Mouse (Mus musculus): ENCODE data around the gene Uhrf1bp1. TPM values are rescaled to one million over a fixed set of nuclear protein-coding genes. Genes with fewer than 3 reads are reported as not detected.
A peak's percentile ranks its signal among the peaks of the same experiment; 100 is the strongest.
"Not testable (repeated sequence)": the region's sequence is repeated elsewhere in the genome, so short reads cannot be mapped to it uniquely, and the experiment has no call there.

The Uhrf1bp1 gene
- polyA plus RNA-seq, 1 experiment from 2014 or later: 6.4 TPM

DNA sequence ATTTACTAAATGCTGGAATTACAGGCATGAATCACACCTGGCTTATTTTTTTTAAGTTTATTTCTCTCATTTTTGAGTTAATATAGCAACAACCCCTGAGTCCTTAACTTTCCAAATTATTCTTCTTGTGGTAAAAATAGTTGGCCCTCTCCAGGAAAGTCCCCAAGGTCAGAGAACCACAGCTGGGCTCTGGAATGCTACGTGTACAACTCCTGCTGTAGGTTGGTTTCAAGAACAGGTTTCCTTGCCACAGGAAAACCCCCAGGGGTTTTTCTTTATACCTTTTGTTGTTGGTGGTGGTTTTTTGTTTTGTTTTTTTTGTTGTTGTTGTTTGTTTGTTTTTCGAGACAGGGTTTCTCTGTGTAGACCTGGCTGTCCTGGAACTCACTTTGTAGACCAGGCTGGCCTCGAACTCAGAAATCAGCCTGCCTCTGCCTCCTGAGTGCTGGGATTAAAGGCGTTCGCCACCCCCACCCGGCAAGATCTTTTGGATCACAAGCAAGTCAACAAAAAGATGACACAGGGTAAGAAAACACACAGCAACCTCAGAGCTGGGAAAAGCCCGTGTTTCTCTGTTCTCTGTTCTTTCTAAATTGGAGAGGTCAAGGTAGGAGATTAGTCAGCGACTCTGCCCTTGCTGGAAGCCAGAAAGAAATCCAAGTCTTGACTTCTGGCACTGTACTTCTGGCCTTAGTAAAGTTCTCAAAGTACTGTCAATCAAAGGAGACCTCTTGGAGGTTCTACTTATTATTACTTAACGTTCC is 32.9 kb upstream of the Uhrf1bp1 start:
- 80% methylated on average over 9 of the region's 9 CpGs for WGBS
- no peak overlapping the region for H3K27ac ChIP-seq (replicated peaks)
- ATAC-seq (ENCODE audit: low FRiP score, low read depth): no peak
- no peaks in the 10 kb centered on the region for H3K36me3 ChIP-seq
- no peaks in the 10 kb centered on the region for H3K27me3 ChIP-seq
- no peak overlapping the region for H3K4me3 ChIP-seq
- H3K4me2 ChIP-seq: no peak overlapping the region
- H3K9ac ChIP-seq: no peak overlapping the region
- peaks cover 28% of the 10 kb centered on the region for H3K4me1 ChIP-seq (replicated peaks)
- H3K9me3 ChIP-seq: no peaks in the 10 kb centered on the region

DNA sequence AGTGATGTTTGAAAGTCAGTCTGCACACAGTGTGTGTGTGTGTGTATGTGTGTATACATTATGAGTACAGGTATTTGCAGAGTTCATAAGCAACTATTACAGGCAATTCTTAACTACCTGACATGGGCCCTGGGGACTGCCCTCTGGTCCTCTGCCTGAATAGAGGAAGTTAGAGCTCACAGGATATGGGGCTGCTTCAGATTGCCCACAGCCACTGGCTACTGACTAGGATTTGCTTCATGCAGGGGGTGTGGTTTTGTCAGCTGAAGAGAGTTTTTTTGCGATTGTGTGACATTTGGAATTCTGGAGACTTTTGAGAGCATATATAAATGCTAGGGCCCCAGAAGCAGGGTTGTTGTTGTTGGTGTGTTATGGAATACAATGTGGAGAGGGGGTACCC is 31.3 kb upstream of the Uhrf1bp1 start:
- 77% methylated on average over 1 of the region's 1 CpGs for WGBS
- no peaks in the 10 kb centered on the region for H3K36me3 ChIP-seq
- H3K4me1 ChIP-seq (replicated peaks): peaks cover 12% of the 10 kb centered on the region
- no peaks in the 10 kb centered on the region for H3K27me3 ChIP-seq
- no peak for ATAC-seq (ENCODE audit: low FRiP score, low read depth)
- H3K9me3 ChIP-seq: no peaks in the 10 kb centered on the region
- H3K4me2 ChIP-seq: no peak overlapping the region
- H3K27ac ChIP-seq (replicated peaks): no peak overlapping the region
- no peak overlapping the region for H3K9ac ChIP-seq
- H3K4me3 ChIP-seq: no peak overlapping the region

DNA sequence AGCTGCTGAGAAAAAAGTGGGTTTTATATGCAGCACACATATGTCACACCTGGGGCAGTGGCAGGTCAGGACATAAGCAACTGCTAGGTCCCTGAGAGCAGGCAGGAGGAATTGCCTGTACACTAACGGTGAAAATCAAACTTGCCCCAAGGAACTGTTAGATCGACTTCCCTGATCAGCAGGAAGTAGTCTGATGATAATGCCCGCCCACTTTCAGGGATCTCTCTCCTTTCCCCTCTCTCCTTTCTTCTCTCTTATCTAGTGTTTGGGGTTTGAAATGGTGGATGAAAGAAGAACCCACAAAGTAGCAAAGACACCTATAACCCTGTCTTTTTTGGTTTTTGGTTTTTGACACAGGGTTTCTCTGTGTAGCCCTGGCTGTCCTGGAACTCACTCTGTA is 30.7 kb upstream of the Uhrf1bp1 start:
- H3K36me3 ChIP-seq: no peaks in the 10 kb centered on the region
- H3K4me3 ChIP-seq: peak overlapping the region; percentile 19; the same call in 1 of the 2 replicates
- H3K4me1 ChIP-seq (replicated peaks): peaks cover 12% of the 10 kb centered on the region
- H3K27me3 ChIP-seq: no peaks in the 10 kb centered on the region
- H3K27ac ChIP-seq (replicated peaks): no peak overlapping the region
- WGBS: 44% methylated on average over 3 of the region's 3 CpGs
- H3K4me2 ChIP-seq: peak overlapping the region; percentile 51
- ATAC-seq (ENCODE audit: low FRiP score, low read depth): no peak
- no peak overlapping the region for H3K9ac ChIP-seq
- H3K9me3 ChIP-seq: no peaks in the 10 kb centered on the region

DNA sequence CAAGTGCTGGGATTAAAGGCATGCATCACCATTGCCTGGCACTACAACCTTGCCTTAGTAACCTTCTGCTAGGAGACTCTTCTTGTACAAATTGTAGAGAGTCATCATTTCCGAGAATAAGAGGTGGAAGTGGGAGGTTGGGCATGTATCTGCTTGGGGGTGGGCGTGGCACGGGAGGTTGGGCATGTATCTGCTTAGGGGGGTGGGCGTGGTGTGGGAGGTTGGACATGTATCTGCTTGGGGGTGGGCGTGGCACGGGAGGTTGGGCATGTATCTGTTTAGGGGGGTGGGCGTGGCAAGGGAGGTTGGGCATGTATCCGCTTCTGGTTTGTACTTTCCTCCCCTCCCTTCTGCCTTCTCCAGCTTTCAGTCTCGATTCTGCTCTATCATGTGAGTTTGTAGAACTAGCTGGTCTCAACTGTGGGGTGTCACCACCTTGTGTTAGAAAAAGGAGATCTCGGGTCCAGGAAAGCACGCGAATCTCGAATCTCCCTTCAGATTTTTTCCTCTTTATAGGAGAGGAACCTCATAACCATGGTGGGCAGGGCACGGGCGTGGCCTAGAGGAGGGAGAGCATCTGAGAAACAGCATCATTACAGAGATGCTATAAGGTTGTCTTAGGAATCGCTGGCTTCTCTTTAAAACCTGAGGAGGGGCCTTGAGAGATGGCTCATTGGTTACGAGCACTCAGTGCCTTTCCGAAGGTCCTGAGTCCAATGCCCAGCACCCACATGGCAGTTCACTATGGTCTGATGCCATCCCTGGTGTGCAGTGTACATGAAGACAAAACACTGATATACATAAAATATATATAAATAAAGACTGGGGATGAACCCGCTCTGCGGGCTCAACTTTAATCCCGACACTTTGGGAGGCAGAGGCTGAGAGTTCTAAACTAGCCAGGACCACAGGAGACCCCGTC is 30.0 kb upstream of the Uhrf1bp1 start:
- peak overlapping the region; percentile 7 for H3K27ac ChIP-seq (replicated peaks)
- no peaks in the 10 kb centered on the region for H3K27me3 ChIP-seq
- 0 out of 2 replicates have a peak, but pooled peaks have one; percentile 35 for ATAC-seq (ENCODE audit: low FRiP score, low read depth)

DNA sequence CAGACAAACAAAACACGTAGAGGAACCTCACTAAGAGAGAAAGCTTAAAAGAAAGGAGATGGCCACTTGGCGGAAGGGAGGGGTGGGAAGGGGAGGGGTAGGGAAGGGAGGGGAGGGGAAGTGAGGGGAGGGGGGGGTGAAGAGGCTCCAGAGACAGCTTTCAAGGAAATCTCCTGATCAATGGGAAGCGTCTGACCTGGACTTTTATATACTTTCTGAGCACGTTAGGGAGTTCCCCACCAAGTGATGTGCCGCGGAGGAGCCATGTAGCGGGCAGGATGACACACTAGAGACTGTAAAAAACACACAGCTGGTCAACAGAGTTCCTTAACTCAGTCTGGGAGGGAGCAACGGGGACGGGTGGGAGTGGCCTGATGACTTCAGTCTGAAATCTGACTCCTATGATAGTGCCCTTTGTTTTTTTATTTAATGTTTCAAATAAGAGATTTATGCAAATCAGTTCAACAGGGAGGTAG is 29.3 kb upstream of the Uhrf1bp1 start:
- Histone ChIP-seq H3K4me3 (peak overlapping the region; percentile 19; the same call in 1 of the 2 replicates), H3K27ac (replicated peaks) (no peak overlapping the region), H3K4me1 (replicated peaks) (0 out of 2 replicates have a peak, but pooled peaks cover 7% of the 10 kb centered on the region), H3K27me3 (no peaks in the 10 kb centered on the region), H3K4me2 (peak overlapping the region; percentile 51), H3K9me3 (no peaks in the 10 kb centered on the region), H3K36me3 (no peaks in the 10 kb centered on the region), H3K9ac (no peak overlapping the region)
- under 1% methylated on average over 8 of the region's 9 CpGs for WGBS
- no peak for ATAC-seq (ENCODE audit: low FRiP score, low read depth)

More for the DNA sequence above, 30.0 kb upstream of the Uhrf1bp1 start:
- H3K4me1 ChIP-seq (replicated peaks): peaks cover 9% of the 10 kb centered on the region
- H3K4me3 ChIP-seq: peak overlapping the region; percentile 19
- no peaks in the 10 kb centered on the region for H3K36me3 ChIP-seq
- no peaks in the 10 kb centered on the region for H3K9me3 ChIP-seq
- 5% methylated on average over 22 of the region's 22 CpGs for WGBS
- H3K9ac ChIP-seq: peak overlapping the region; percentile 4; the same call in 1 of the 2 replicates
- H3K4me2 ChIP-seq: peak overlapping the region; percentile 51

- Histone ChIP-seq H3K9me3 (no peaks in the 10 kb centered on the region), H3K4me2 (peak overlapping the region; percentile 51; the same call in 1 of the 2 replicates)
- 10% methylated on average over 6 of the region's 6 CpGs for WGBS
Measured at GRCm38 (mm10) chr17:27827511-27827910, 28.7 kb upstream of the Uhrf1bp1 start.

DNA sequence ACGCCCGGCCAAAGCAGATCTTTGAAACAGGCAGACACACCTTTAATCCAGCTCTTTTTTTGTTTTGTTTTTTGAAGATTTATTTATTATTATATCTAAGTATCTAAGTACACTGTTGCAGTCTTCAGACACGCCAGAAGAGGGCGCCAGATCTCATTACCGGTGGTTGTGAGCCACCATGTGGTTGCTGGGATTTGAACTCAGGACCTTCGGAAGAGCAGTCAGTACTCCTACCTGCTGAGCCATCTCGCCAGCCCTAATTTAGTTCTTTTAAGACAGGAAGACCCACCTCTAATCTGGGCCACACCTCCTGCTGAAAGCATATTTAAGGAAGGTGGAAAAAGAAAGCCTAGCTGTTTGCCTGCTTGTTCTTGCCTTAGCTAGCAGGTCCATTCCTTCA is 25.8 kb upstream of the Uhrf1bp1 start:
- Histone ChIP-seq H3K4me1 (replicated peaks) (0 out of 2 replicates have a peak, but pooled peaks cover 7% of the 10 kb centered on the region), H3K27ac (replicated peaks) (no peak overlapping the region), H3K4me2 (no peak overlapping the region), H3K36me3 (no peaks in the 10 kb centered on the region), H3K4me3 (no peak overlapping the region), H3K9ac (no peak overlapping the region), H3K27me3 (0 out of 2 replicates have a peak, but pooled peaks cover 7% of the 10 kb centered on the region), H3K9me3 (no peaks in the 10 kb centered on the region)
- no peak for ATAC-seq (ENCODE audit: low FRiP score, low read depth)
- 44% methylated on average over 7 of the region's 7 CpGs for WGBS

More at GRCm38 (mm10) chr17:27827511-27827910, 28.7 kb upstream of the Uhrf1bp1 start:
- Histone ChIP-seq H3K4me3 (no peak overlapping the region), H3K36me3 (no peaks in the 10 kb centered on the region), H3K4me1 (replicated peaks) (0 out of 2 replicates have a peak, but pooled peaks cover 7% of the 10 kb centered on the region), H3K9ac (no peak overlapping the region), H3K27ac (replicated peaks) (no peak overlapping the region), H3K27me3 (no peaks in the 10 kb centered on the region)
- ATAC-seq (ENCODE audit: low FRiP score, low read depth): no peak

DNA sequence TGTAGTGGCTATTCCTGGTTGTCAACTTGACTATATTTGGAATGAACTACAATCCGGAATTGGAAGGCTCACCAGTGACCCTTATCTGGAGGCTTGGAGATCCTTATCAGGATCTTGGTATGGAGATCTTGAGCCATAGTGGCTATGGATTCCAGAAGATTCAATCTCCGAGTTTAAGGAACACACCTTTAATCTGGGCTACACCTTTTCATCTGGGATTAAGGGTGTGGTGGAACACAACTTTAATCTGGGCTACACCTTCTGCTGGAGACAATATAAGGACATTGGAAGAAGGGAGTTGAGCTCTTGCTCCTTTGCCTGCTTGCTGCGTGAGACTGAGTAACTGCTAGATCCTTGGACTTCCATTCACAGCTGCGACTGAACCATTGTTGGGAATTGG is 18.4 kb upstream of the Uhrf1bp1 start, which contains the start of gene Snrpc:
Snrpc (plus strand) TSS at position 301 of the 400 bp plus-strand sequence.
- Histone ChIP-seq H3K27ac (replicated peaks) (peak within 1 kb of the TSS; percentile 74; the same call in 1 of the 2 replicates), H3K27me3 (peaks cover 17% of the 10 kb centered on the region; the same call in 1 of the 2 replicates), H3K9ac (0 out of 2 replicates have a peak within 1 kb of the TSS, but pooled peaks have one; percentile 52), H3K4me1 (replicated peaks) (peaks cover 10% of the 10 kb centered on the region), H3K4me2 (peak within 1 kb of the TSS; percentile 65; the same call in 1 of the 2 replicates)
- H3K9me3 ChIP-seq; H3K36me3 ChIP-seq; ATAC-seq (ENCODE audit: low FRiP score, low read depth); H3K4me3 ChIP-seq: not testable (repeated sequence)
- WGBS: 76% methylated on average over 4 of the region's 4 CpGs

- WGBS: 2% methylated on average over 35 of the region's 35 CpGs
Measured at GRCm38 (mm10) chr17:27839469-27840252, 16.6 kb upstream of the Uhrf1bp1 start.

DNA sequence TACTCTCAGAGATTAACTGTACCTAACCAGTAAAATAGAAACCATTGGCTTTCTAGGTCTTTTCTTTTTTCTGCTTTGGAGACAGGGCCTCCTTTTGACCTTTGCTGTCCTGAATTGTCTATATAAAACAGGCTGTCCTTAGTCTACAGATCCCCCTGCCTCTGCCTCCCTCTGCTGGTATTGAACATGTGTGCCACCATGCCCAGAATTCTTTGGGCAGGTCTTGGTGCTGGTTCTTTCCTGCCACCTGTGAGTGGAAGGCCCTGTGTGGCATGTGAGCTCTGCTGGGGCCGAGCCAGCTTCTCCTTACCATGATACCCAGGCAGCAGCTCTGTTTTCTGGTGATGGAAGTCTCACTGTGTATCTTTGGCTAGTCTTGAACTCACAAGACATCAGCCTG is 7.9 kb upstream of the Uhrf1bp1 start:
- Histone ChIP-seq H3K36me3 (peaks cover 79% of the 10 kb centered on the region), H3K4me3 (no peak overlapping the region), H3K27ac (replicated peaks) (no peak overlapping the region), H3K4me1 (replicated peaks) (no peaks in the 10 kb centered on the region), H3K9ac (no peak overlapping the region), H3K4me2 (no peak overlapping the region), H3K9me3 (no peaks in the 10 kb centered on the region), H3K27me3 (no peaks in the 10 kb centered on the region)
- ATAC-seq (ENCODE audit: low FRiP score, low read depth): no peak
- WGBS: 100% methylated on average over 1 of the region's 1 CpGs

More at GRCm38 (mm10) chr17:27839469-27840252, 16.6 kb upstream of the Uhrf1bp1 start:
- H3K9ac ChIP-seq: peak overlapping the region; percentile 94
- H3K4me1 ChIP-seq (replicated peaks): peaks cover 10% of the 10 kb centered on the region
- no peaks in the 10 kb centered on the region for H3K9me3 ChIP-seq
- H3K36me3 ChIP-seq: peaks cover 22% of the 10 kb centered on the region
- peak overlapping the region; percentile 65 for H3K4me2 ChIP-seq
- peak overlapping the region; percentile 94 for H3K4me3 ChIP-seq
- peak overlapping the region; percentile 74 for H3K27ac ChIP-seq (replicated peaks)
- peak; percentile 97 for ATAC-seq (ENCODE audit: low FRiP score, low read depth)
- peaks cover 10% of the 10 kb centered on the region; the same call in 1 of the 2 replicates for H3K27me3 ChIP-seq

DNA sequence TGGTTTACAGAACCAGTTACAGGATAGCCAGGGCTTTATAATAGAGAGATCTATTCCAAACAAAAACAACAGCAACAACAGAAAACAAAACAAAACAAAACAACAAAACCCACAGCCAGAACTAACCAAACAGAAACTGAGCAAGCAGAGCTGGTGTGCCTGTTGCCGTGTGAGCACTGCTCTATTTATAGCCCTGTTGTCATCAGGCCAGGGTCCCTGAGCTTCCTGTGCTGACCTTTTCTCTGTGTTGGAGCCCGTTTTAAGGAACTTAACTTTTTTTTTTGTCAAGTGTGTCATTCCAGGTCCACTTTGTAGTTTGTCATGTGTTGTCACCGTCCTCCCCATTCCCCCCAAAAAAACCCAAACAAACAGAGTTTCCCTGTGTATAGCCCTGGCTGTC is 5.2 kb upstream of the Uhrf1bp1 start:
- Histone ChIP-seq H3K4me1 (replicated peaks) (no peaks in the 10 kb centered on the region), H3K27me3 (no peaks in the 10 kb centered on the region), H3K4me3 (no peak overlapping the region), H3K4me2 (no peak overlapping the region), H3K36me3 (peaks cover 66% of the 10 kb centered on the region), H3K9ac (no peak overlapping the region), H3K27ac (replicated peaks) (no peak overlapping the region), H3K9me3 (no peaks in the 10 kb centered on the region)
- WGBS: 89% methylated on average over 3 of the region's 3 CpGs
- ATAC-seq (ENCODE audit: low FRiP score, low read depth): no peak
